Mouse (Mus musculus) embryonic fibroblast, embryonic 13.5 days (primary cell): ENCODE measurements at regions not wholly inside any gene's neighbourhood (a gene's known extent, or its start where the extent isn't known, plus 50 kb on each side); places are given as distances from the start of the nearest gene placed in this dataset.

Experiments used
- CTCF ChIP-seq: IDR thresholded peaks from 2 replicates; pipeline ENCODE4 v1.5.1; 2011; ENCODE audit warnings: mild to moderate bottlenecking, control low read depth, low read length, moderate library complexity, borderline replicate concordance; ENCODE audit not compliant: insufficient read depth
- POLR2A ChIP-seq: IDR thresholded peaks from 2 replicates; pipeline ENCODE4 v1.6.1; 2011; ENCODE audit warnings: low read depth, mild to moderate bottlenecking, control low read depth, low read length, moderate library complexity

GRCm38 (mm10) chr11:114177281-114177680 lies 110.4 kb upstream of the Sdk2 start:
- TF ChIP-seq CTCF (no peak), POLR2A (no peak)
